Mouse (Mus musculus) stomach, embryonic 14.5 days (tissue): ENCODE data around the gene Jam2. TPM values are rescaled to one million over a fixed set of nuclear protein-coding genes. Genes with fewer than 3 reads are reported as not detected.

Experiments
- ATAC-seq: fragments of 200-750 bp; cut with Nextera tagmentation; 2 replicates; pipeline ENCODE4 v1.8.0; 2017; ENCODE audit warnings: low read depth, moderate TSS enrichment; ENCODE audit not compliant: insufficient number of reproducible peaks, insufficient read depth, low FRiP score
- H3K27ac ChIP-seq: fragments of 300-500 bp; sonication (generic); 2 replicates; pipeline ENCODE4 v1.5.1; 2014; ENCODE audit warnings: mild to moderate bottlenecking, low read length, moderate library complexity, mixed read lengths
- H3K27me3 ChIP-seq: fragments of 300-500 bp; sonication (generic); 2 replicates; pipeline ENCODE4 v1.6.1; 2014; ENCODE audit warnings: low read length, control low read depth, mixed read lengths; ENCODE audit not compliant: control insufficient read depth, insufficient read depth
- H3K36me3 ChIP-seq: fragments of 300-500 bp; sonication (generic); 2 replicates; pipeline ENCODE4 v1.6.1; 2014; ENCODE audit warnings: mild to moderate bottlenecking, control low read depth, low read length, moderate library complexity, mixed read lengths; ENCODE audit not compliant: control insufficient read depth, insufficient read depth
- H3K4me1 ChIP-seq: fragments of 300-500 bp; sonication (generic); 2 replicates; pipeline ENCODE4 v1.6.1; 2014; ENCODE audit warnings: low read length, control low read depth, mixed read lengths; ENCODE audit not compliant: control insufficient read depth, insufficient read depth
- H3K4me2 ChIP-seq: fragments of 300-500 bp; sonication (generic); replicated peaks from 2 replicates; pipeline ENCODE4 v1.6.1; 2014; ENCODE audit warnings: low read depth, low read length, control low read depth
- H3K4me3 ChIP-seq: fragments of 300-500 bp; sonication (generic); 2 replicates; pipeline ENCODE4 v1.5.1; 2014; ENCODE audit warnings: low read depth, low read length, control low read depth
- H3K9ac ChIP-seq: fragments of 300-500 bp; sonication (generic); replicated peaks from 2 replicates; pipeline ENCODE4 v1.6.1; 2014; ENCODE audit warnings: low read depth, mild to moderate bottlenecking, control low read depth, low read length, moderate library complexity, mixed read lengths
- H3K9me3 ChIP-seq: fragments of 300-500 bp; sonication (generic); 2 replicates; pipeline ENCODE4 v1.6.1; 2016; ENCODE audit warnings: low read depth, low read length, control low read depth; ENCODE audit not compliant: control insufficient read depth
- WGBS: fragments of 180-500 bp; shearing (Covaris S2); extraction: QIAGEN DNeasy Blood & Tissue Kit; methylation state at CpG from one replicate; pipeline ENCODE4 v1.1.7; 2014; 5-methylcytosine and 5-hydroxymethylcytosine counted together
- polyA plus RNA-seq: library from polyadenylated mRNA; unstranded; fragments of >200 nt; fragmentation: Nextera tagmentation; extraction: Ambion mirVana; gene quantifications from 2 replicates; pipeline ENCODE4 v1.2.1, GENCODE M21; 2014

Jam2 gene
- polyA plus RNA-seq, 1 experiment from 2014 or later: 5.2 TPM

GRCm38 (mm10) chr16:84814511-84814910 is 40.6 kb downstream of the Jam2 start:
- ATAC-seq: no peak
- WGBS: 73% methylated on average over 8 of the region's 8 CpGs
- Histone ChIP-seq H3K4me1 (no peaks in the 10 kb centered on the region), H3K4me2 (no peak overlapping the region), H3K36me3 (no peaks in the 10 kb centered on the region), H3K27ac (no peak overlapping the region), H3K9me3 (no peaks in the 10 kb centered on the region), H3K9ac (no peak overlapping the region), H3K4me3 (no peak overlapping the region), H3K27me3 (no peaks in the 10 kb centered on the region)

DNA sequence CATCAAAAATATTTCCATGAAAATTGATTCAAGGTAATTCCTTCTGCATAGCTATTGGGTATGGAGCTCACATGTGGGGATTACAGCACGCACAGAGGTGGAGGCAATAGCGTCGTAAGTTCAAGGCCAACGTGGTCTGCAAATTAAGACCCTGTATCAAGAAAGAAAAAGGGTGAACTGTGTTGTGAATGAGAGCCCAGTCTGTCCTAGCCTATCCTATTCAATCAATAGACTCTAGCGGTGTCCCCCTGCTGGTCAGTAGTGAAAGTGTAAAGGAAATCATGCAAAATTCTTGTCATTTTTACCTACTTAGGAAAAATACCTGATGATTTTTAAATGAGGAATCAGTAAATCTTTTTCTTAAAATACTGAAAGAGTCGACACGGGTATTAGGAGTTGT is 43.5 kb downstream of the Jam2 start:
- H3K4me1 ChIP-seq: no peaks in the 10 kb centered on the region
- no peak overlapping the region for H3K9ac ChIP-seq
- no peaks in the 10 kb centered on the region for H3K36me3 ChIP-seq
- no peak overlapping the region for H3K4me2 ChIP-seq
- ATAC-seq: 0 out of 2 replicates have a peak, but pooled peaks have one; percentile 49
- WGBS: 37% methylated on average over 7 of the region's 7 CpGs
- no peaks in the 10 kb centered on the region for H3K9me3 ChIP-seq
- no peak overlapping the region for H3K4me3 ChIP-seq
- no peak overlapping the region for H3K27ac ChIP-seq
- no peaks in the 10 kb centered on the region for H3K27me3 ChIP-seq

GRCm38 (mm10) chr16:84825009-84825408 is 51.1 kb downstream of the Jam2 start:
- peaks cover 44% of the 10 kb centered on the region for H3K36me3 ChIP-seq
- H3K4me1 ChIP-seq: no peaks in the 10 kb centered on the region
- peak; percentile 86 for ATAC-seq
- H3K4me2 ChIP-seq: no peak overlapping the region
- WGBS: 68% methylated on average over 6 of the region's 6 CpGs
- no peak overlapping the region for H3K9ac ChIP-seq
- no peak overlapping the region for H3K4me3 ChIP-seq
- peak overlapping the region; percentile 64; the same call in 1 of the 2 replicates for H3K27ac ChIP-seq
- H3K9me3 ChIP-seq: no peaks in the 10 kb centered on the region
- no peaks in the 10 kb centered on the region for H3K27me3 ChIP-seq

- no peaks in the 10 kb centered on the region for H3K9me3 ChIP-seq
- H3K27ac ChIP-seq: no peak overlapping the region
- H3K27me3 ChIP-seq: no peaks in the 10 kb centered on the region
- 76% methylated on average over 5 of the region's 5 CpGs for WGBS
- no peak for ATAC-seq
- H3K4me2 ChIP-seq: no peak overlapping the region
- no peak overlapping the region for H3K4me3 ChIP-seq
- peaks cover 49% of the 10 kb centered on the region for H3K36me3 ChIP-seq
- H3K9ac ChIP-seq: no peak overlapping the region
- peaks cover 10% of the 10 kb centered on the region; the same call in 1 of the 2 replicates for H3K4me1 ChIP-seq
These were observed 57.8 kb downstream of the Jam2 start for GRCm38 (mm10) chr16:84831696-84832095.

- no peaks in the 10 kb centered on the region for H3K9me3 ChIP-seq
- H3K4me1 ChIP-seq: peaks cover 17% of the 10 kb centered on the region; the same call in 1 of the 2 replicates
- no peak overlapping the region for H3K4me3 ChIP-seq
- no peaks in the 10 kb centered on the region for H3K27me3 ChIP-seq
- no peak overlapping the region for H3K9ac ChIP-seq
- H3K36me3 ChIP-seq: peaks cover 39% of the 10 kb centered on the region
- WGBS: 93% methylated on average over 5 of the region's 5 CpGs
- no peak overlapping the region for H3K4me2 ChIP-seq
- no peak for ATAC-seq
- no peak overlapping the region for H3K27ac ChIP-seq
These were observed 58.8 kb downstream of the Jam2 start for GRCm38 (mm10) chr16:84832736-84833135.

GRCm38 (mm10) chr16:84834344-84834743 is 60.4 kb downstream of the Jam2 start:
- WGBS: 2% methylated on average over 22 of the region's 22 CpGs
- Histone ChIP-seq H3K27ac (peak overlapping the region; percentile 97), H3K4me3 (peak overlapping the region; percentile 90), H3K9me3 (no peaks in the 10 kb centered on the region), H3K27me3 (no peaks in the 10 kb centered on the region), H3K4me2 (peak overlapping the region; percentile 71), H3K4me1 (peaks cover 20% of the 10 kb centered on the region; the same call in 1 of the 2 replicates), H3K36me3 (peaks cover 32% of the 10 kb centered on the region), H3K9ac (peak overlapping the region; percentile 96)
- ATAC-seq: no peak; the same call in 1 of the 2 replicates

DNA sequence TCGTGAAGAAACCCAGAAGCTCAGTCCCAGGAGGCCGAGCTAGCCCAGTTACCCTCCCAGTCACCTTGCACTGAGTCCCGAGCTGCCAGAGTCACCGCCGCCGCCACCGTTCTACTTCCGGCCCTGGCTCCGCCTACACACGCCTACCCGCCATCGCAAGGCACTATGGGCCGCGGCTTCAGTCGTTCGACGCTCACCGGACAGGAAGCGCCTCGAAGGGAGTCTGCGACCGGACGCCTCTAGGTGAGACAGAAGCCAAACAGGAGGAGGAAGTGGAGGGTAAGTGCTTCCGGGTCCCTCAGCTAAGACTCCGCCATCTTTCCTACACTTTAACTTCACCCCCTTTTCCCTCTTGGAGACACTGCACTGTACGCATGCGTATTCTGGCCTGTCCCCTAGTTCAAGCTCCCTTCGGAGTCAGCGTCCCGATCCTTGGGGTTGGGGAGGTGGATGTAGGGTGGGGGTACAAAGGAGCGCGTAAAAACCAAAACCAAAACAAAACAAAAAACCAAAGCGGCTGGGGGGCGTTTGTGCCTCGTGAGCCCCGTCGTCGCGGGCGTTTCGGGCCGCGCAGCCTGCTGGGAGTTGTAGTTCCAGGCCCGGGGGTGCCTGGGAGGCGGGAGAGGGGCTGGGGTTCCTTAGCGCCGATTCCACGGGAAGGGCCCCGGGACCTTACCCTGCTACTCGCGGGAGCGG is 61.0 kb downstream of the Jam2 start, which contains the start of gene Gabpa:
Gene Gabpa, plus strand, starts transcription at position 181 of the 696 bp plus-strand sequence.
- Histone ChIP-seq H3K27me3 (no peaks in the 10 kb centered on the region), H3K4me3 (peak within 1 kb of the TSS; percentile 90), H3K4me1 (peaks cover 20% of the 10 kb centered on the region; the same call in 1 of the 2 replicates), H3K4me2 (peak within 1 kb of the TSS; percentile 76), H3K9me3 (no peaks in the 10 kb centered on the region), H3K27ac (peak within 1 kb of the TSS; percentile 97), H3K9ac (peak within 1 kb of the TSS; percentile 96), H3K36me3 (peaks cover 30% of the 10 kb centered on the region)
- under 1% methylated on average over 52 of the region's 52 CpGs for WGBS
- ATAC-seq: peak; percentile 95

DNA sequence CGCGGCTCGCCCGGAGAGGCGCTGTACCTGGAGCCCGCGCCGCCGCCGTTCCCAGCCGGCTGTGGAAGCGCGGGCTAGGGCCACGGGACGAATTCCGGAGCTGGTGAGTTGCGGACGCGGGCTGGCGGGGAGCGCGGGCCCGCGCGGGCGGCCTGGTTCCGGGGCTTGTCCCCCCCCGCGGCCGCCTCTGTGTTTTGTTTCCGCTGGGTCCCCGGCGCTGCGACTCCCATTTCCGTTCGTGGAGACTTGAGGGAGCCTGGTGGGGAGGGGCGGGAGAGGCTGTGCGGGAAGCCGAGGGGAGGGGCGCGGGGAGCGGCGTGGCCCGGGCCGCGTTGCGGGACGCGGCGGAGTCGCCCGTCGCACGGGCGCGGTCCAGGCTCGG is 61.5 kb downstream of the Jam2 start, which contains the start of gene Atp5j:
Gene Atp5j, minus strand, starts transcription at position 185 of the 382 bp plus-strand sequence.
- ATAC-seq: peak; percentile 65
- H3K4me1 ChIP-seq: peaks cover 20% of the 10 kb centered on the region; the same call in 1 of the 2 replicates
- H3K4me3 ChIP-seq: peak within 1 kb of the TSS; percentile 90
- H3K27me3 ChIP-seq: no peaks in the 10 kb centered on the region
- H3K36me3 ChIP-seq: peaks cover 27% of the 10 kb centered on the region
- 0% methylated on average over 46 of the region's 57 CpGs for WGBS
- peak within 1 kb of the TSS; percentile 96 for H3K9ac ChIP-seq
- peak within 1 kb of the TSS; percentile 76 for H3K4me2 ChIP-seq
- no peaks in the 10 kb centered on the region for H3K9me3 ChIP-seq
- peak within 1 kb of the TSS; percentile 97 for H3K27ac ChIP-seq
